Mouse (Mus musculus) kidney, postnatal 0 days (tissue): ENCODE data around the gene Nup98. TPM values are rescaled to one million over a fixed set of nuclear protein-coding genes. Genes with fewer than 3 reads are reported as not detected.
A peak's percentile ranks its signal among the peaks of the same experiment; 100 is the strongest.

Source experiments
- ATAC-seq: fragments of 200-750 bp; cut with Nextera tagmentation; replicated peaks from 2 replicates; pipeline ENCODE4 v1.8.0; 2017; ENCODE audit warnings: low read depth, moderate number of reproducible peaks, moderate TSS enrichment, moderate library complexity; ENCODE audit not compliant: low FRiP score
- DNase-seq: peaks from one replicate; pipeline ENCODE4 v3.0.0-alpha.2; 2016; ENCODE audit warnings: low spot score
- H3K27ac ChIP-seq: fragments of 300-500 bp; sonication (generic); 2 replicates; pipeline ENCODE4 v1.5.1; 2014; ENCODE audit warnings: mild to moderate bottlenecking
- H3K27me3 ChIP-seq: fragments of 300-500 bp; sonication (generic); 2 replicates; pipeline ENCODE4 v1.6.1; 2014; ENCODE audit warnings: low read length, mixed read lengths; ENCODE audit not compliant: insufficient read depth
- H3K36me3 ChIP-seq: fragments of 300-500 bp; sonication (generic); 2 replicates; pipeline ENCODE4 v1.6.1; 2014; ENCODE audit warnings: low read length, mixed read lengths; ENCODE audit not compliant: insufficient read depth
- H3K4me1 ChIP-seq: fragments of 300-500 bp; sonication (generic); replicated peaks from 2 replicates; pipeline ENCODE4 v1.6.1; 2014; ENCODE audit warnings: antibody characterized with exemption, low read length, mixed read lengths; ENCODE audit not compliant: insufficient read depth
- H3K4me2 ChIP-seq: fragments of 300-500 bp; sonication (generic); 2 replicates; pipeline ENCODE4 v1.6.1; 2014; ENCODE audit warnings: mild to moderate bottlenecking, low read length, moderate library complexity, mixed read lengths
- H3K4me3 ChIP-seq: fragments of 300-500 bp; sonication (generic); replicated peaks from 2 replicates; pipeline ENCODE4 v1.5.1; 2014; ENCODE audit warnings: low read depth, low read length
- H3K9ac ChIP-seq: fragments of 300-500 bp; sonication (generic); 2 replicates; pipeline ENCODE4 v1.6.1; 2014; ENCODE audit warnings: low read depth, low read length
- H3K9me3 ChIP-seq: fragments of 300-500 bp; sonication (generic); replicated peaks from 2 replicates; pipeline ENCODE4 v1.6.1; 2016; ENCODE audit warnings: low read length, inconsistent platforms, mixed read lengths
- CTCF ChIP-seq: IDR thresholded peaks from 2 replicates; pipeline ENCODE4 v1.5.1; 2016; ENCODE audit warnings: antibody characterized with exemption, low read depth, mild to moderate bottlenecking, moderate library complexity
- WGBS: fragments of 180-500 bp; shearing (Covaris S2); extraction: QIAGEN DNeasy Blood & Tissue Kit; methylation state at CpG from one replicate; pipeline ENCODE4 v1.1.7; 2014; 5-methylcytosine and 5-hydroxymethylcytosine counted together
- polyA plus RNA-seq: library from polyadenylated mRNA; unstranded; fragments of >200 nt; fragmentation: Nextera tagmentation; extraction: Ambion mirVana; gene quantifications from 2 replicates; pipeline ENCODE4 v1.2.1, GENCODE M21; 2015

Gene Nup98
- polyA plus RNA-seq, 1 experiment from 2014 or later = 19.1 TPM

- H3K36me3 ChIP-seq = peaks cover 41% of the 10 kb centered on the region
- no peak for ATAC-seq
- no peak for TF ChIP-seq CTCF
Measured at GRCm38 (mm10) chr7:102239591-102239990, 29.6 kb upstream of the Nup98 start.

DNA sequence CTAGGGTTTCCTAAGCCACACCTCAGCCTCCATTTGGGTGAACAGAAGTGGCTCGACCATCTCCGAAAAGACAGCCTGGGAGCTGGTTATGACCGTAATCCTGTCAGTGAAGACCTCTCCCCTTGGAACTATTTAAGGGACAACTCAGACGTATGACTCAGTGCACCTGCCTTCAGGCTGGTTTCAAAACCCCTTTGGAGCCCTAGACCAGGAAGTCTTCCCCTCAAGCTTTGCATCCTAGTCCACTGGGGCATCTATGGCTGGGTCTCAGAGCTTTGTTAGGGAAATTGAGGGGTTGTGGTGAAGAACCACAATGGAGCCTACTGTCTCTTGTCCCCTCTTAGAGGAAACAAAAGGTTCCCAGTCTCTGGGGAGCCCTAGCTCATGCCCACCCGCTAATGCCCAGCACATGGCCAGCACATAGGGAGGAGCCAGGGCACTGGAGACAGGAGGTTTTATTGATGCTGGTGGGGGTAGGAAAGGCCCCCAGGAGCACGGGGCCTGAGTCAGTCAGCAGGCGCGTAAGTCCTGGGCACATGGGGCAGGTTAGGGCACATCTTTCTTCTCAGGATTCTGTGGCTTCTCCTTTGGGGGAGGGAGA, 28.8 kb upstream of the Nup98 start:
- no peaks in the 10 kb centered on the region for H3K4me1 ChIP-seq
- no peak overlapping the region for H3K9ac ChIP-seq
- H3K36me3 ChIP-seq = peaks cover 41% of the 10 kb centered on the region
- no peak overlapping the region for H3K27ac ChIP-seq
- no peak overlapping the region for H3K4me2 ChIP-seq
- no peak for TF ChIP-seq CTCF
- DNase-seq (no peak), ATAC-seq (no peak)
- 82% methylated on average over 8 of the region's 8 CpGs for WGBS
- H3K27me3 ChIP-seq = no peaks in the 10 kb centered on the region
- no peaks in the 10 kb centered on the region for H3K9me3 ChIP-seq
- no peak overlapping the region for H3K4me3 ChIP-seq

More at GRCm38 (mm10) chr7:102239591-102239990, 29.6 kb upstream of the Nup98 start:
- no peaks in the 10 kb centered on the region for H3K4me1 ChIP-seq
- H3K27ac ChIP-seq = no peak overlapping the region
- H3K4me2 ChIP-seq = no peak overlapping the region
- H3K9me3 ChIP-seq = no peaks in the 10 kb centered on the region
- no peak overlapping the region for H3K4me3 ChIP-seq
- no peak overlapping the region for H3K9ac ChIP-seq
- no peaks in the 10 kb centered on the region for H3K27me3 ChIP-seq
- DNase-seq = no peak
- 88% methylated on average over 16 of the region's 16 CpGs for WGBS

DNA sequence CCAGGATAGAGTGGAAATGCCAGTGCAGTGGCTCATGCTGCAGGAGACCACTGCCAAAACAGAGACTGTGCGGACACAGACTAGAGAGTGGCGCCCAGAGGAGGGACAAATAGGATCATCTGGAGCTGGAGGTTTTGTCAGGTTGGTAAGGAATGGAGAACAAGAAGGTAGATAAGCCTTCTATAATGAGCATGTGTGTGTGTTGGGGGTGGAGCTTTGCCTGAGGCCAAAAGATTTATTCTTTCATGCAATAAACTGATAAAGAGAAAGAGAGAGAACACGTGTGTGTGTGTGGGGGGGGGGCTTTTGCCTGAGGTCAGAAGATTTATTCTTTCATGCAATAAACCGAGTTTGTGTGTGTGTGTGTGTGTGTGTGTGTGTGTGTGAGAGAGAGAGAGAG, 23.1 kb upstream of the Nup98 start:
- no peaks in the 10 kb centered on the region for H3K4me1 ChIP-seq
- peaks cover 20% of the 10 kb centered on the region for H3K36me3 ChIP-seq
- no peaks in the 10 kb centered on the region for H3K27me3 ChIP-seq
- H3K9me3 ChIP-seq = no peaks in the 10 kb centered on the region
- no peak for TF ChIP-seq CTCF
- no peak overlapping the region for H3K4me3 ChIP-seq
- ATAC-seq (no peak), DNase-seq (no peak)
- H3K27ac ChIP-seq = no peak overlapping the region
- H3K9ac ChIP-seq = no peak overlapping the region
- no peak overlapping the region for H3K4me2 ChIP-seq
- 71% methylated on average over 4 of the region's 4 CpGs for WGBS

DNA sequence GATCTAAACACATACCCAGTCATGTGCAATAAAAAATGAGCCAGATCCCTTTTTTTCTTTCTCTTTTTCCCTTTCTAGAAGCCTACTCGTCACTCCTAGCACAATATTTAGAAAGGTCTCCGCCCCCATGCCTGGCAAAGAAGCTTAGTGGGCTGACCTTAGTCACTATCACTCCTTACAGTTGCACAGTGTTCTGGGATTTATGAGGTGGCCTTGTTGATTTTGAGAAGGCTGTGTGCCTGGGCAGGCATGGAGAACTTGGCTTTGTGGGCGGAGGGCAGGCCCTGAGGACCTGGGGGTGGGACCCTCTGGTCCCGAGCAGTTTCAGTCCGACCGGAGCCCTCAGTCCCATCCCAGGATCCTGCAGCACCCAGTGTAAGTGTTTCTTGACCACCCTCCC, 19.8 kb upstream of the Nup98 start:
- Histone ChIP-seq H3K27me3 (no peaks in the 10 kb centered on the region), H3K4me1 (no peaks in the 10 kb centered on the region), H3K27ac (no peak overlapping the region), H3K36me3 (0 out of 2 replicates have a peak, but pooled peaks cover 3% of the 10 kb centered on the region), H3K9me3 (no peaks in the 10 kb centered on the region), H3K9ac (no peak overlapping the region), H3K4me2 (no peak overlapping the region), H3K4me3 (no peak overlapping the region)
- WGBS = 78% methylated on average over 6 of the region's 6 CpGs
- no peak for TF ChIP-seq CTCF
- ATAC-seq (0 out of 2 replicates have a peak, but pooled peaks have one; percentile 21), DNase-seq (no peak)

GRCm38 (mm10) chr7:102228049-102228670, 18.2 kb upstream of the Nup98 start:
- H3K4me3 ChIP-seq = no peak overlapping the region
- H3K27ac ChIP-seq = no peak overlapping the region
- ATAC-seq (no peak), DNase-seq (no peak)
- H3K27me3 ChIP-seq = no peaks in the 10 kb centered on the region
- 0 out of 2 replicates have a peak, but pooled peaks cover 3% of the 10 kb centered on the region for H3K36me3 ChIP-seq
- H3K4me1 ChIP-seq = 0 out of 2 replicates have a peak, but pooled peaks cover 3% of the 10 kb centered on the region
- no peak overlapping the region for H3K9ac ChIP-seq
- TF ChIP-seq CTCF = no peak
- no peaks in the 10 kb centered on the region for H3K9me3 ChIP-seq
- H3K4me2 ChIP-seq = no peak overlapping the region
- 91% methylated on average over 4 of the region's 4 CpGs for WGBS

GRCm38 (mm10) chr7:102226051-102226450, 16.1 kb upstream of the Nup98 start:
- DNase-seq (no peak), ATAC-seq (no peak)
- Histone ChIP-seq H3K27me3 (no peaks in the 10 kb centered on the region), H3K27ac (no peak overlapping the region), H3K4me2 (no peak overlapping the region), H3K4me1 (0 out of 2 replicates have a peak, but pooled peaks cover 3% of the 10 kb centered on the region), H3K9me3 (no peaks in the 10 kb centered on the region), H3K9ac (no peak overlapping the region), H3K4me3 (no peak overlapping the region), H3K36me3 (0 out of 2 replicates have a peak, but pooled peaks cover 3% of the 10 kb centered on the region)
- WGBS = 92% methylated on average over 6 of the region's 6 CpGs
- TF ChIP-seq CTCF = no peak
